Mouse (Mus musculus): ENCODE results near the gene Pemt.

Pemt gene
- long read RNA-seq, experiment 1, partial matches to known transcripts = 0 of 4 reads
- long read RNA-seq, experiment 1, other reads (novel, unspliced or antisense) = 1 of 4 reads
- long read RNA-seq, experiment 2, partial matches to known transcripts = 0 of 4 reads
- long read RNA-seq, experiment 2, other reads (novel, unspliced or antisense) = 0 of 4 reads

DNA sequence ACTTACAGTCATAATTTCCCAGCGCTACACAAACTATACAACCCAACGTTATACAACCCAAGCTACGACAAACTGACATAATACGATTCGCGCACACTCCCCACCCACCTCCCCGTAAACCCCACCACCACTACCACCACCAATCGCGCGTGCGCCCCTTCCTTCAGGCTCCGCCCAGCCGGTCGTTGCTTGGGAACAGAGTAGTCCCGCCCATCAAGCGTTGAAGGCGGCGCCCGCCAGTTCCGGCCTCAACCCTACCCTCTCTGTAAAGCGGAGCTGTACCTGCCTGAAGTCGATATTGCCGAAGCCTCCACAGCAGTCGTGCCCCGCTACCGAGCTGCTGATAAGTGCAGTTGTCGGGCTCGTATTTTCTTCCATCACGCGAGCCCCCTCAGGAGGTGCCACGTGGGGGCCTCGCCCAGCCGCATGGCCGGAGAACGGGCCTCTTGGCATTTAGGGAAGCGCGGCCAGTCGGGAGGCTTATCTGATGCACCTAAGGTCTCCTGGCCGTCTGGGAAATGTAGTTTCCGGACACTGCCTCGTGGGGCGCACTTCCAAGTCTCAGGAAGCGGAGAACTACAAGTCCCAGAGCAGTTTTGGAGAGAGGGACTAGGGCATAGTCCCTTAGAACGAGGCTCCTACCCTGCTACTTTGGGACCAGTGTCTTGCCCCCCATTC lies at the start of gene Pemt:
Gene Pemt (minus strand): TSS at position 432 of the 678 bp plus-strand sequence.
- intact Hi-C loops (cut with DNase I) = no loop called here

DNA sequence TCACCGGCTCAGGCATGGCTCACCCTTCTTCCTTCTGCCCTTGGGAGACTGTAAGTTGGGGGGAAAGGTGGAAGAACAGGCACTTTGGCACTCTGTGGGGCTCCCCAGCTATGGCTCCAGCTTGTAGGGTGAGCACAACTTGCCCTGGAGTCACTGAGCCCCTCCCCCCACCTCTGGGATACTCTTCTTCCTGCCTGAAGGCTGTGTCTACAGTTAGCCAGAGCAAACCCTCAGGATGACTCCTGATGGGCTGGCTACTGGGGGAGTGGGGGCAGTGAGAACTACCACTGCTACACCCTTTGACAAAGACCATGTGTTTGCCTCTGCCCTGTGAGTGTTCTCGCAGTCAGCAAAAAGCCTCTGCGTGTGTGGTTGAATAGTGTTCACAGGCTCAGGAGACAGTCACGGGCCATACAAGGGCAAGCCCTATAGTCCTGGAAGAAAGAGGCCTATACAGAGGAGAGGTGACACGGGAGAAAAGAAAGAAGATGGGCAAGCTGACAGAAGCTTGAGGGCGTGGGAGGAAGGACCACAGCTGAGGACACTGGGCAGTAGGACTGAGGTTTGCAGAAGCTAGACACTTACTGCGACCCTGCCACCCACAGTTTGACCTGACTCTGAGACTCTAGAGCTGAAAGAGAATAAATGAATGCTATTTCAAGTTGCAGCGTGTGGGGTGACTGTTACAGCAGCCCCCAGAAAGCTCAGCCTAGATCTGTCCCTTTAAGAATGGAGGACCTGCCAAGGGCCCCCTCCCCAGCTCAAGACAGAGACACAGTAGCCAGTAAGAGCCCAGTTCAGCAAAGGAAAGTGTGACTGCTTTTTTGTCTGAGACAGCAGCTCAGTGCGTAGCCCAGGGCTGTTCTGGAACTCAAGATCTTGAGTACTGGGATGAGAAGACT lies 48.9 kb upstream of the Pemt start:
- intact Hi-C loops (cut with DNase I) = no loop called here

DNA sequence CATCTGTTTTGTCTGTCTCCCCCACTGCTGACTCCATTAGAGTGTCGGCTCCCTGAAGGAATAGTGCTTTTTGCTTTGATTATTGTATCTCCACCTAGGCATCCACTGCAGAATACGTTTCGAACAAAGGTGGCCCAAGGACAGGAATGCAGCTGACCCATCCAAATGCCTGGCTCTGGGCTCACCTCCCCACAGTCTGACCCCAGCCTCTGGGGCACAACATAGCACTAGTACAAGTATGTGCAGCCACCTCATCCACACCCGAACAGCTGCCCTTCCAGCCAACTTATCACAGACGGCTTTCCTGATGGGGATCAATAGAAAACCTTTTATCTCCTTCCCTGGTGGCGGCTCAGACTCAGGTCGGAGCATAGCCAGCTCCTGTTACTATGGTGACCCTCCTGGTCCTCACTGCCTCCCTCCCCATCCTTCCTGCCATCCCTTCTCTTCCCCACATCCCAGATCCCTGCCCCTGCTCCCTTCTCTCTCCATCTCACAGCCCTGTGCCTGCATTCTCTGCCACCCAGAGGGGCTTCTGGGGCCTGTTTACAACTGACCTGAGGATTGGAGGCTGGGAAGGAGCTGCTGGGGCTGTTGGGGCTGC lies 47.8 kb upstream of the Pemt start:
- intact Hi-C loops (cut with DNase I) = no loop called here

DNA sequence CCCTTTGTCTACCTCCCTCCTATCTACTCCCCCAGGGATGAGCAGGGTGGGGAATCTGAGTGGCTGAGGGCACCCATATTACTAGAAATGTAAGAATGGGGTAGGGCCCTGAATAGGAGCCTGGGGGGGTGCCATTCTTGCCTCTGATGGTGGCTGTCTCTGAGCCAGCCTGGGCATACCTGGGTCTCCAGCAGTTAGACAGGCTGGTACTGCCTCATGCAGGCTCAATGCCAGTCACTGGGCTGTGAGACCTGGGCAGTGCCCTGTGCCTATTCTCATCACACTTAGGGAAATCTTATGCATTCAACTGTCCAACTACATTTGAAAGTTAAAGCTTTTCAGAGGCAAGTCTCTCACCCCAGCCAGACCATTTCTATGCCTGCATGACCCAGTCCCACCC lies 46.9 kb upstream of the Pemt start:
- intact Hi-C loops (cut with DNase I) = no loop called here

DNA sequence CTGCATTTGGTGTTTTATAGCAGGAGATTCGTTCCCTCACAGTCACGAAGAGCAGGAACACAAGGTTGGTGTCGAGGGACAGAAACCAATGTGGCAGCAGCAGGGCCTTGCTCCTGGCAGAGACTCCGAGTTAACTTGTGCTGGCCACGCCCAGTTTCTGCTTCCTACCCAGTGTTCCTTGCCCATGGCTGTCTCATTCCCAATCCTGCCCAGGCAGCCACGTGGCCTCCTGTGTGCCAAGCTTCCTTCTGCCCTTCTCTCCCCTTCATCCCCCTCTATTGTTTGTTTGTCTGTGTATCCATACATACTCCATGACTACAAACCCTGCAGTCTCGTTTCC lies 45.1 kb upstream of the Pemt start:
- intact Hi-C loops (cut with DNase I) = no loop called here

DNA sequence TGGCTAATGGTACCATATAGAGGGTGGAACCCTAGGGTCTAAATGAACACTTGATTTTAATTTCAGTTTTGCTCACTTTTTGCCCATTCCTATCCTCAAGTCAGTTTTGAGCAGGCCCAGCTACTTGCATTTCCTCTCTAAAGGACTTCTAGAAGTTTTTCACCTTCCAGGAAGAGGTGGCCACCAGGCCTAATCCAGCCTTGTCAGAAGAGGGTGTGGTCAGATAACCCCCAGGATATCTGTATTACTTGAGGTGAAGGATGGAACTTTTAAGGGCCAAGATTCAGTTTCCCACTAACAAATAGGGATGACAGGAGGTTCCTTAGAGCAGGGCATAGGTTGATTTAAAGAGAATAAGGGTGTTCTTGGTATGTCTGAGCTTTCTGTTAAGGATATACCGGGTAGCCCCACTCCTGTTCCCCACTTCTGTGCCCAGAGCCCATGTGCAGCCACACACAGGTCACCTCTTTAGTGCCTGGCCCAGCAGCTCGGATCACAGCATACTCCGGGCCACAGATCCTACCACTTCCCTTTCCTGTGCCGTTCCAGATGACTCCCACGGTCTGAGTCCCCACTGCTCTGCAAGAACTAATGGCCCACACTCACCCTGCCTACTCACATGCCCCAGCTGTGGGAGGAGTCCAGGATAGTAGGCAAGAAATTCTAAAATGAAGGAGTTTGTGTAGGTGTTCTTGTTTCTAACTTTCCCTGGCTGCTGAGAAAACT lies 44.6 kb upstream of the Pemt start:
- intact Hi-C loops (cut with DNase I) = no loop called here

DNA sequence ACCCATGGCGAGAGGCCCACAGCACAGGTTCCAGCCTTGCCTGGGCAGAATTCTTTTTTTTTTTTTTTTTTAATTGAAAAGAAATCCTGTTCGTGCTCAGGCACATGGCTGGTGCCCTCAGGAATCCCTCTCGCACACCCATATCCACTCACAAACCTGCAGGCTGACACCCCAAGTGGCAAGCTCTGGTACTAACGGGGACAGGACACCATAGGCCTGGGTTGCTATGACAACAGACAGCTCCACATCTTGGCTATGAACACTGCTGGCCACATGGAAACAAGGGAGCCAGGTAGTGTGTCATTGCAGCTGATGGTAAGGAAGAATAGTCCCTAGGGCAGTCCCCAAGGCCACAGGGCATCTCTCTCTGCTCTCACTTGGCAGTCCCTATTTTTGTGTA lies 42.7 kb upstream of the Pemt start:
- intact Hi-C loops (cut with DNase I) = loop anchor here (5.0 kb wide), 1 partner anchor 323 kb away; no protein-coding TSS in a partner anchor

DNA sequence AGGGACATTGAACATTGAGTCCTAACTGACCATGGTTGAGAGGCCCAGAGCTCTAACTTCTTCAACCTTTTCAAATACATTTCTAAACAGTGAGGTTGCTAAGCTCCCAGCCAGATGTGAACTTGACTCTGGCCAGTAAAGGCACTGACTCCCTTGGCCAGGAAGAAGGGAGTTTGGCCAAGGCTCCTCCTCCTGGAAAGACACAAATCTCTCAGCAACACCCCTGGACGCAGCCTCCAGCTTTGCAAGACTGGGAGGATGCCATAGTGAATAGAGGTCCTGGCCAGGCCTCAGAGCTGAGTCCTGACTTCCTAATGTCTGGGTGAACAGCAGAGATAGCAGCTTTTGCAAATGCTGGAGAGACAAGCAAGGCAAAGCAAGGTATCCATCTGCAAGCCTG lies 40.4 kb upstream of the Pemt start:
- intact Hi-C loops (cut with DNase I) = loop anchor here (5.0 kb wide), 1 partner anchor 326 kb away; no protein-coding TSS in a partner anchor

DNA sequence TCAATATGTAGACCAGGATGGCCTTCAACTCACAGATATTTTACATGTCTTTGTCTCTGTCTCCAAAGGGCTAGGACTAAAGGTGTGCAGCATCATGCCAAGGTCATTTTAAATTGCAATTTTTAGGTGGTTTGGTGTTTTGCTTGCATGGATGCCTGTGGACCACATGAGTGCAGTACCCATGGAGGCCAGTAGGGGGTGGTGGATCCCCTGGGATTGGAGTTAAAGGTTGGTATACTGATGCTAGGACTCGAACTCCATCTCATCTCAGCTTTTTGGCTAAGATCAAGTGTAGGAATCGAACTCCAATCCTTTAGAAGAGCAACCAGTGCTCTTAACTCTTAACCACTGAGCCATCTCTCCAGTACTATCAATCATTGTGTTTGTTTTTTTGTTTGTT lies 38.3 kb upstream of the Pemt start:
- intact Hi-C loops (cut with DNase I) = no loop called here

DNA sequence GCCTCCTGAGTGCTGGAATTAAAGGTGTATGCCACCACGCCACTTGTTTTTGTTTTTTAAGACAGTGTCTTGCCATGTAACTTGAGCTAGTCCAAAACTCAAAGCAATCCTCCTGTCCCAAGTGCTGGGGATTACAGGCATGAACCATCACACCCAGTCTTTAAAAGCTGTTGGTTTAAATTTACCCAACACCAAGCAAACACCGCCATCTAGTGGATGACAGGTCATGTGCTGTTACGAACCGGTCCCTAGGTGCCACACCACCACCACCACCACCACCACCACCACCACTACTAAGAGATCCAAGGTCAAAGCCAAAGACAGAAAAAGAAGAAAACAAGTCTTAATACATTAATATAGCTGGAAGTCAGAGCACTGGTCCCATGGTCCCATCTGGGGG lies 30.5 kb upstream of the Pemt start:
- intact Hi-C loops (cut with DNase I) = loop anchor here (2.0 to 5.0 kb wide), 2 partner anchors 109 to 196 kb away; no protein-coding TSS in a partner anchor

DNA sequence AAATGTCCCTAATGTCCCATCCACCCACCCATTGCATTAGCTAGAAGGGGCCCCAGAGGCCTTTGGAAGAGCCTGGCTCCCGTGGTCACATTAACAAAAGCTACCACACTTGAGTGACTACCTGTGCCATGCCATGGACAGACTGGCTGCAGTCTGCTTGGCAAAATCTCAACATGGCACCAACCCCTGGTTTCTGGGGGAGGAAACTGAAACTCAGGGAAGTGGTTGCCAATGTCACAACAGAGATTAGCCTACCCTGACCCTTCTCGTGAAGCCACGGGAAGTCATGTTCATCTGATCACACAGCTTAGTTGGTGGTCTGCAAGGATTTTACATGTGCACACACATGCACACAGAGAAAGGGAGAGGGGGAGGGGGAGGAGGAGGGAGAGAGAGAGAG lies 29.9 kb upstream of the Pemt start:
- intact Hi-C loops (cut with DNase I) = loop anchor here (2.0 to 5.0 kb wide), 2 partner anchors 109 to 195 kb away; no protein-coding TSS in a partner anchor

DNA sequence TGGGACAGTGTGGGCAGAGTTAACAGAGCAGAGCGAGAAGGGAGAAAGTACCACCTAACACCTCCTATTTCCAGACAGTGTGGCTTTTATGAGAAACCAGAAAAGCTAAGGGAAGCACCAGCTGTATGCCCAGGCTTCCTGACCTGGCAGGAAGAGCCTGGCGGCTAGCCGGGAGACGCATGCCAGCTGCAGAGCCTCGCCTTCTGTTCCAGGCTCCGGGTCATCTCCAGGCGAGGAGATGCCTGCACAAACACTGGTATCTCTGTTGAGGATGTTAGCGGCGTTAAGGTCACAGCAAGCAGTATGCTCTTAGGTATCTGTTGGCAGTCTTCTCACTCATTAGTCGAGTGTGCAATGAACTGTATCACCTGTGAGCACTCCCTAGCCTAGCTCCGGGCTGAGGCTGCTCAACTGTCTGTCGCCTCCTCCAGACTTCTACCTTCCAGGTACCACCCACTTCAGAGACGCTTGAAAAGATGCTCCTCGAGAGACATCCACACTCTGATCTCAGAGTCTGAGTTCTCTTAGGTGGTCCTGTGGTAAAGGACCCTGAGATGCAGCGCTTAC lies 27.7 kb upstream of the Pemt start:
- intact Hi-C loops (cut with DNase I) = no loop called here

DNA sequence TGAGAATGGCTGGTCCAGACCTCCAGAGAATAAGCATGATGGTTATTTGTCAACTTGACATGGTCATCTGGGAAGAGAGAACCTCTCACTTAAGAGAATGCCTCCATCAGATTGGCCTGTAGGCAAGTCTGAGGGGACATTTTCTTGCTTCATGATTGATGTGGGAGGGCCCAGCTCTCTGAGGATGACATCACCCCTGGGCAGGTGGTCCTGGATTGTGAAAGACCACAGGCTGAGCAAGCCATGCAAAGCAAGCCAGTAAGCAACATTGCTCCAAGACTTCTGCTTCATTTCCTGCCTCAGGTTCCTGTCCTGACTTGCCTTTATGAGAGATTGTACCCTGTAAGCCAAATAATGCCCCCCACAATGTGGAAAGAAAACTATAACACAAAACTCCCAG lies 26.8 kb upstream of the Pemt start:
- intact Hi-C loops (cut with DNase I) = no loop called here

DNA sequence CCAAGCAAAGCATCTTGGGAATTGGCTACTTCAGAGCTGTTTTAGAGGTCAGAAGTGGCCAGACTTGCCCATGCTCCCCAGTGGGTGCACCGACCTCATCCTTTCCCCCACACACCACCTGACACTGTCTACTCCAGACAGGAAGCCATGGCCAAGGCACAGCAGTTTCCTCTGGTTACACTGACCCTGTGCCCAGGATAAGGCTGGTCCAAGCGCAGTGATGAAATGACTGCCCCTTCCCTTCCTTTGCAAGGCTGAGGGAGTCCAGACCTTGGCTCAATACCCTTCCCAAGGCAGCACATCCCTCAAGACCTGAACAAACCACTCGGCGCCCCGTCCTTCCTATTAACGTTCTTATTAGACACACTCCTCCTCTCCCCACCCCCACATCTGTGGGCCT lies 24.9 kb upstream of the Pemt start:
- intact Hi-C loops (cut with DNase I) = no loop called here

DNA sequence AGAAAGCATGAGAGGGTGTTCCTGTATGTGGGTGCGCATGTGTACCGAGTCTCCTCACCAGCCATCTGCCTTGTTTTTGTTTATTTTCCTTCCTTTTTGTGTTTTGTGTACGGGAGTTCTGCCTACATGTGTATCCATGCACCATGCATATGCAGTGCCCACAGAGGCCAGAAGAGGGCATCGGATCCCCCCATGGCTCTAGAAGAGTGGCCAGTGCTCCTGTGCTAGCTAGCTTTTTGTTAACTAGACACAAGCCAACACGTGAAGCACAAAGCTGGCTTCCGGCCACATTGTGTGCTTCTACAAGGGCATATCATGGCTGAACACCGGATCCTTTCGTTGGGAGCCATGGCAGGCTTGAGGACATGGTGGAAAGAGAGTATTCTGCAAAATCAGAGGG lies 24.3 kb upstream of the Pemt start:
- intact Hi-C loops (cut with DNase I) = no loop called here

DNA sequence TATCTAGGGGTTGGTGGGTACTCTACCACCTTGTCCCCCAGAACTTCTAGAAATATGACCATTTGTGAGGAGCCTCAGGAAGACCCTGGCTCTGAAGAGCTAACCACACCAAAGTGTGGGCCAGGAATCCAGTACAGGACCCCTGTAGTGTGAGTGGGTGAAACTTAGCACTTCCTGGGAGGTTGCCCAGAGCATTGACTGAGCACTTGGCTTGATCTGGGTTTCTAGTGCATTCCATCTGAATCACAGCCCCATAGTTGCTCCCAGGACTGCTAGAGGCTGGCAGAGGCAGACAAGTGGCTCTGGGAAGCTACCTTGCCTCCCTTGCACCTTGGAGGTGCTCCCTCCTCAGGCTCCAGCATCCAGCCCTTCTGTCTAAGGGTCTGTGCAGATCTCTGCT lies 22.3 kb upstream of the Pemt start:
- intact Hi-C loops (cut with DNase I) = loop anchor here (10.0 kb wide), 1 partner anchor 444 kb away; no protein-coding TSS in a partner anchor

DNA sequence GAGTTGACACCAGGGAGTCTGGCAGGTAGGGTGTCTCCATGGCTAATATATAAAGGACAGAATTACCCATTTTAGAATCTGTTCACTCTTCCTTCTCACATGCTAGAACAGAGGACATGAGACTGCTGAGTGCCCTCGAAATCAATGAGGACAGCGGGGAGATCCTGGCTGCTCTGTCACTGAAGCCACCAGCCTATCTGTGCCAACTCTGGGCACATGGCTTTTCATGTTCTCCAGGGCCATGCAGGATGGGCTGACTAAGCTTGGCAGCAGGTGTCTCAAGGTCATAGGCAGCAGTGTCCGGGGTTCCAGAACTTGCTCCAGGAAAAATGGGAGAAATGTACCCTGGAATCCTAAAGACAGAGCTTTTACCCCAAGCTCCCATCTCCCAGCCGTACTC lies 21.4 kb upstream of the Pemt start:
- intact Hi-C loops (cut with DNase I) = loop anchor here (10.0 kb wide), 1 partner anchor 443 kb away; no protein-coding TSS in a partner anchor

DNA sequence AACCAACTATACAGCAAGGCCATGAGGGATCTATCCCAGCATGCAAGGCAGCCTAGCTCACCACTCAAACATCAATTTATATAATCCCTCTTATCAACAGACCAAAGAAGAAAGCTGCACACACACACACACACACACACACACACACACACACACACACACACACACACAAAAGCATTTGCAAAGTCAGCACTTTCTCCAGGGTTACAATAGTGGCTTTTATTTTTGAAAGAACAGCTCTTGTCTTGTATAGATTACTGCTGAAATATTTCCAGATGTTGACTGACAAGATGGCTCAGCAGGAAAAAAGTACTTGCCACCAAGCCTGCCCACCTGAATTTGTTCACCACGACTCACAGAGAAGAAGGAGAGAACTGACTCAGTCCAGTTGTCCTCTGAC lies 19.0 kb upstream of the Pemt start:
- intact Hi-C loops (cut with DNase I) = loop anchor here (10.0 kb wide), 1 partner anchor 440 kb away; no protein-coding TSS in a partner anchor

DNA sequence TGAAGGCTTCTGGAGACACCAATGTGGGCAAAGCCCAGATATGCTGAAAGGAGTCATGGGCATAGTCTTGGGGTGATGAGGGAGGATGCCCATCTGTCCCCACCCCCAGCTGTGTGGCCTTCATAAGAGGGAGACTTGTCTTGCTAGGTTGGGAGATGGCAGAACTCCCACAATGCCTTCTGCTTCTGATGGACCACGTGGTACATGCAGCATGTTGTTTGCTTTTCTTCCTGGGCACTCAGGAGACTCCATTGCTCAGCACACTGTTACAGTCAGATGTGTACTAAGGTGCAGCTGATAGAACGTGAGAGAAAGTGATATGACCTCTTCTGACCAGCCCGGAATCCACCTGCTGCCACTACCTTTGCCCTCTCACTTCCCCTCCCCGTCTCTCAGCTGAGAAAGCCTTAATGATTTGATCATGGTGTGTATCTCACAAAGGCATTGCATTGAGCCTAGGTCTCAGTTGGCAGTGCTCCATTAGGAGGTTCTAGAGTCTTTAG lies 15.3 kb upstream of the Pemt start:
- intact Hi-C loops (cut with DNase I) = loop anchor here (10.0 kb wide), 1 partner anchor 437 kb away; no protein-coding TSS in a partner anchor

DNA sequence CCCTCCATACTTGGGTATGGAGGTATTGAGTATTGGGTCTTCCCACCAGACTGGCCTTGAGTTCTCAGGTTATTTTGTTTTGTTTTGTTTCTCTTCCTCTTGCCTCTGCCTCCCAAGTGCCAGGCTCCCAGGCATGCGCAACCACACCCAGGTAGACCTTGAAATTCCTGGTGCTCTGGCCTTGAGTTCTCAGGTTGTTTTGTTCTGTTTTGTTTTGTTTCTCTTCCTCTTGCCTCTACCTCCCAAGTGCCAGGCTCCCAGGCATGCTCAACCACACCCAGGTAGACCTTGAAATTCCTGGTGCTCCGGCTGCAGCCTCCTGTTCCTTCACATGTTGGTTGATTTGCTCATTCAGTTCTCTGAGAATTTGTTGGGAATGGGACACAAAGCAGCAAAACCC lies 13.7 kb upstream of the Pemt start:
- intact Hi-C loops (cut with DNase I) = loop anchor here (10.0 kb wide), 1 partner anchor 435 kb away; no protein-coding TSS in a partner anchor
